25 mouse cellular contexts compared by ENCODE assay signal in genomic region chr6:117927955-117928354, GRCm38 (mm10). TPM values are rescaled to one million over a fixed set of nuclear protein-coding genes. Genes with fewer than 3 reads are reported as not detected.
DNase-seq lines count a peak whose midpoint lies in the region; ATAC-seq and TF ChIP-seq lines count a peak whose summit lies in the region.
"Had no signal": no experiment of that assay in that cellular context is flagged by ENCODE, and none has a peak within 500 bp of the region (broad histone marks: within the 10 kb centered on the region; RNA-seq: fewer than 3 reads in every experiment).

No protein-coding gene starts in this region.

- no peak for ATAC-seq in heart, embryonic 13.5 days (ENCODE audit: extremely low read depth, insufficient number of reproducible peaks, low FRiP score, low TSS enrichment)
- no peak for ATAC-seq in midbrain, embryonic 16.5 days
- ATAC-seq in midbrain, embryonic 13.5 days = no peak
- ATAC-seq: forebrain, embryonic 13.5 days; forebrain, embryonic 16.5 days; Patski had no signal

- no peak overlapping the region for H3K4me2 ChIP-seq in heart, embryonic 13.5 days
- H3K4me2 ChIP-seq in midbrain, embryonic 16.5 days (ENCODE audit: low read length) = no peak overlapping the region
- no peak overlapping the region for H3K4me2 ChIP-seq in midbrain, embryonic 13.5 days (replicated peaks)
- H3K4me2 ChIP-seq: forebrain, embryonic 13.5 days; hindbrain, embryonic 12.5 days; hindbrain, embryonic 15.5 days had no signal

- DNase-seq in heart, postnatal 10 days = no peak
- DNase-seq in testis, postnatal 10 days (ENCODE audit: low spot score) = peak; percentile 21
- DNase-seq in testis, postnatal 14 days (ENCODE audit: low spot score) = no peak
- no peak for DNase-seq in ES-E14 (ENCODE audit: low read depth, low spot score)
- DNase-seq in naive thymus-derived CD4-positive, alpha-beta T cell, adult 2 months (ENCODE audit: low read depth) = peak; percentile 5
- DNase-seq: adrenal gland, adult 2 months; adrenal gland, postnatal 14 days; cerebellum, adult 18-20 months; cerebellum, adult 9-10 months; cerebellum, postnatal 14 days; gastrocnemius, postnatal 10 days; gastrocnemius, postnatal 36 days; heart, postnatal 14 days; kidney, adult 2 months had no signal

- WGBS in heart, embryonic 13.5 days = 86% methylated on average over 7 of the region's 7 CpGs
- 86% methylated on average over 7 of the region's 7 CpGs for WGBS in midbrain, embryonic 16.5 days
- WGBS in midbrain, embryonic 13.5 days = 85% methylated on average over 7 of the region's 7 CpGs

- intact Hi-C loops in heart, postnatal 10 days (cut with DNase I) = no loop called here

- H3K36me3 ChIP-seq in heart, embryonic 13.5 days = peaks cover 57% of the 10 kb centered on the region
- H3K36me3 ChIP-seq in ES-E14 (ENCODE audit: control insufficient read depth, insufficient read depth, low read length, poor library complexity, severe bottlenecking) = peaks cover 10% of the 10 kb centered on the region; the same call in 1 of the 2 replicates
- H3K36me3 ChIP-seq in midbrain, embryonic 16.5 days (ENCODE audit: control insufficient read depth, insufficient read depth, low read length) = peaks cover 9% of the 10 kb centered on the region; the same call in 1 of the 2 replicates
- peaks cover 45% of the 10 kb centered on the region for H3K36me3 ChIP-seq in midbrain, embryonic 13.5 days

- no peaks in the 10 kb centered on the region for H3K9me3 ChIP-seq in heart, embryonic 13.5 days
- no peaks in the 10 kb centered on the region for H3K9me3 ChIP-seq in ES-E14 (ENCODE audit: control insufficient read depth, insufficient read depth, low read depth, low read length)
- H3K9me3 ChIP-seq in midbrain, embryonic 16.5 days (replicated peaks; ENCODE audit: control insufficient read depth, low read length, poor library complexity, severe bottlenecking) = no peaks in the 10 kb centered on the region
- H3K9me3 ChIP-seq in midbrain, embryonic 13.5 days = no peaks in the 10 kb centered on the region
- H3K9me3 ChIP-seq: forebrain, embryonic 10.5 days; forebrain, embryonic 13.5 days; hindbrain, embryonic 12.5 days; hindbrain, embryonic 15.5 days had no signal

- no peak overlapping the region for H3K4me3 ChIP-seq in heart, embryonic 13.5 days
- H3K4me3 ChIP-seq in ES-E14 (ENCODE audit: insufficient read depth in 1 of 2, low read depth in 1 of 2, low read length in 2 of 2, poor library complexity in 1 of 2, severe bottlenecking in 1 of 2) = no peak overlapping the region
- no peak overlapping the region for H3K4me3 ChIP-seq in midbrain, embryonic 16.5 days (ENCODE audit: low read depth, low read length)
- H3K4me3 ChIP-seq in midbrain, embryonic 13.5 days (replicated peaks) = no peak overlapping the region
- H3K4me3 ChIP-seq: forebrain, embryonic 10.5 days; forebrain, embryonic 13.5 days; hindbrain, embryonic 12.5 days; hindbrain, embryonic 15.5 days had no signal

- no peak overlapping the region for H3K9ac ChIP-seq in heart, embryonic 13.5 days
- H3K9ac ChIP-seq in ES-E14 (ENCODE audit: insufficient read depth, low read depth, low read length, poor library complexity, severe bottlenecking) = no peak overlapping the region
- H3K9ac ChIP-seq in midbrain, embryonic 16.5 days (ENCODE audit: low read depth, low read length) = no peak overlapping the region
- no peak overlapping the region for H3K9ac ChIP-seq in midbrain, embryonic 13.5 days (replicated peaks)
- H3K9ac ChIP-seq: forebrain, embryonic 13.5 days; hindbrain, embryonic 12.5 days; hindbrain, embryonic 15.5 days had no signal

- in situ Hi-C loops in ES-E14 (cut with MboI; ENCODE audit: low sequenced_read_pairs in 2 of 2, unreplicated experiment in 2 of 2) = no loop called here

- H3K27me3 ChIP-seq in heart, embryonic 13.5 days (replicated peaks) = no peaks in the 10 kb centered on the region
- H3K27me3 ChIP-seq in midbrain, embryonic 16.5 days (ENCODE audit: control insufficient read depth, insufficient read depth, low read depth, low read length) = no peaks in the 10 kb centered on the region
- H3K27me3 ChIP-seq in midbrain, embryonic 13.5 days = no peaks in the 10 kb centered on the region
- H3K27me3 ChIP-seq: forebrain, embryonic 13.5 days; hindbrain, embryonic 12.5 days; hindbrain, embryonic 15.5 days; Patski had no signal

- 0 out of 2 replicates have a peak overlapping the region, but pooled peaks have one; percentile 17 for H3K27ac ChIP-seq in heart, embryonic 13.5 days (replicated peaks)
- no peak overlapping the region for H3K27ac ChIP-seq in ES-E14 (ENCODE audit: insufficient read depth, low read depth, low read length, poor library complexity, severe bottlenecking)
- no peak overlapping the region for H3K27ac ChIP-seq in midbrain, embryonic 16.5 days (ENCODE audit: low read length)
- H3K27ac ChIP-seq in midbrain, embryonic 13.5 days = no peak overlapping the region
- H3K27ac ChIP-seq: forebrain, embryonic 10.5 days; forebrain, embryonic 13.5 days; hindbrain, embryonic 12.5 days; hindbrain, embryonic 15.5 days had no signal

- peaks cover 13% of the 10 kb centered on the region for H3K4me1 ChIP-seq in heart, embryonic 13.5 days
- no peaks in the 10 kb centered on the region for H3K4me1 ChIP-seq in ES-E14 (ENCODE audit: control insufficient read depth in 2 of 2, insufficient read depth in 2 of 2, low read length in 2 of 2, poor library complexity in 1 of 2)
- H3K4me1 ChIP-seq in midbrain, embryonic 16.5 days (ENCODE audit: control insufficient read depth, insufficient read depth, low read length) = no peaks in the 10 kb centered on the region
- H3K4me1 ChIP-seq in midbrain, embryonic 13.5 days (replicated peaks) = no peaks in the 10 kb centered on the region
- H3K4me1 ChIP-seq: forebrain, embryonic 10.5 days; forebrain, embryonic 13.5 days; hindbrain, embryonic 12.5 days; hindbrain, embryonic 15.5 days had no signal

TF ChIP-seq in ES-E14, 5 proteins besides CTCF, POLR2A, EP300 and RAD21:
- TF ChIP-seq ZC3H11A (IDR thresholded peaks at IDR 0.05; ENCODE audit: borderline replicate concordance, low read depth, low read length) (no peak), ZNF384 (IDR thresholded peaks at IDR 0.05; ENCODE audit: low read depth, low read length) (no peak), HCFC1 (IDR thresholded peaks at IDR 0.05; ENCODE audit: borderline replicate concordance, insufficient read depth, low read length) (no peak), CHD2 (IDR thresholded peaks at IDR 0.05; ENCODE audit: low read depth, low read length) (0 out of 2 replicates have a peak, but pooled peaks have one; percentile 14)
TF ChIP-seq in ES-E14: peak in this region for 1.

RNA-seq across cellular contexts. Expression of gene Fxyd4, which starts 9.5 kb away (rescaled TPM):
- 1.9 and 2.5 TPM in 2 replicates for polyA plus RNA-seq in heart, embryonic 13.5 days (2015; fragmentation: Nextera tagmentation; extraction: Ambion mirVana)
- not detected for total RNA-seq in heart, postnatal 10 days (2021)
- total RNA-seq in ES-E14 (2012; rRNA removed) = 0.98 and 1.2 TPM in 2 replicates
- polyA plus RNA-seq in midbrain, embryonic 16.5 days (2015; fragmentation: Nextera tagmentation; extraction: Ambion mirVana) = 1.8 and 3.5 TPM in 2 replicates
- 5.2 TPM in 2 replicates for polyA plus RNA-seq in midbrain, embryonic 13.5 days (2015; fragmentation: Nextera tagmentation; extraction: Ambion mirVana)
- total RNA-seq: adrenal gland, adult 2 months; adrenal gland, postnatal 14 days; gastrocnemius, adult 18-20 months; gastrocnemius, postnatal 10 days; gastrocnemius, postnatal 36 days; granulocyte monocyte progenitor cell, adult 5-6 weeks; heart, postnatal 14 days had no signal
- polyA plus RNA-seq: adrenal gland, adult 2 months had no signal

RNA-seq across cellular contexts. Expression of gene Hnrnpf, which starts 27.8 kb away (rescaled TPM):
- 440 and 506 TPM in 2 replicates for polyA plus RNA-seq in heart, embryonic 13.5 days (2015; fragmentation: Nextera tagmentation; extraction: Ambion mirVana)
- total RNA-seq in heart, postnatal 10 days (2021) = 100 to 1,000 TPM; 351 to 364 TPM
- 450 and 669 TPM in 2 replicates for total RNA-seq in ES-E14 (2012; rRNA removed)
- 226 and 237 TPM in 2 replicates for polyA plus RNA-seq in midbrain, embryonic 16.5 days (2015; fragmentation: Nextera tagmentation; extraction: Ambion mirVana)
- polyA plus RNA-seq in midbrain, embryonic 13.5 days (2015; fragmentation: Nextera tagmentation; extraction: Ambion mirVana) = 361 and 363 TPM in 2 replicates

Comparison
In these comparisons a context has a peak if more than half of its experiments do, and no peak if none do; other contexts are left out.
1. DNase-seq: peak in testis, postnatal 10 days (single experiment) and naive thymus-derived CD4-positive, alpha-beta T cell, adult 2 months (single experiment); none in heart, postnatal 10 days (0 of 2), testis, postnatal 14 days (single experiment) and ES-E14 (single experiment).